Mouse (Mus musculus): ENCODE results near the gene Ilf3.

- TF ChIP-seq CTCF (IDR thresholded peaks at IDR 0.05; ENCODE audit: low read depth) (no peak), EP300 (optimal IDR thresholded peaks at IDR 0.05) (no peak)
Measured at GRCm38 (mm10) chr9:21332161-21333061, 35.3 kb upstream of the Ilf3 start.

Data from stomach, postnatal 0 days (tissue).